Mouse (Mus musculus) lung, adult 18-20 months (tissue): ENCODE data around the gene Pgk1.
"Not testable (repeated sequence)": the region's sequence is repeated elsewhere in the genome, so short reads cannot be mapped to it uniquely, and the experiment has no call there.

Source experiments
- DNase-seq, 2 experiments: peaks; one replicate each; pipeline ENCODE4 v3.0.0; 2022; ENCODE audit warnings: mixed read lengths in 2 of 2

Gene Pgk1

DNA sequence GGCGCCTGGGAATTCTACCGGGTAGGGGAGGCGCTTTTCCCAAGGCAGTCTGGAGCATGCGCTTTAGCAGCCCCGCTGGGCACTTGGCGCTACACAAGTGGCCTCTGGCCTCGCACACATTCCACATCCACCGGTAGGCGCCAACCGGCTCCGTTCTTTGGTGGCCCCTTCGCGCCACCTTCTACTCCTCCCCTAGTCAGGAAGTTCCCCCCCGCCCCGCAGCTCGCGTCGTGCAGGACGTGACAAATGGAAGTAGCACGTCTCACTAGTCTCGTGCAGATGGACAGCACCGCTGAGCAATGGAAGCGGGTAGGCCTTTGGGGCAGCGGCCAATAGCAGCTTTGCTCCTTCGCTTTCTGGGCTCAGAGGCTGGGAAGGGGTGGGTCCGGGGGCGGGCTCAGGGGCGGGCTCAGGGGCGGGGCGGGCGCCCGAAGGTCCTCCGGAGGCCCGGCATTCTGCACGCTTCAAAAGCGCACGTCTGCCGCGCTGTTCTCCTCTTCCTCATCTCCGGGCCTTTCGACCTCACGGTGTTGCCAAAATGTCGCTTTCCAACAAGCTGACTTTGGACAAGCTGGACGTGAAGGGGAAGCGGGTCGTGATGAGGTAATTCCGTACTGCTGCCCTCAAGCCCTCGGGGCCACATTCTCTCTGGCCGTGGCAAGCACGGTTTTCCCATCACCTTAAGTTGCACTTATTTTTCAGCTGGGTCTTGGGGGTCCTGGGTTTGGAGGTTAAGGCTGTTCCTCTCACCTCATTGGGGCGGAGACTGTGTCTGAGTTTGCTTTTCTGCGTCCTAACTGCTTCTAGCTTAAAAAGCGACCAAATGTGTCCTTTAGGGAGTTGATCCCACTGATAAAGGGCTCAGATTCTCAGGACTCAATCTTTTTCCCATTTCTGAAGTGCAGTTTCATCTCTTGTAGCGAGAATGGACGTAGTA is at the start of gene Pgk1:
Gene Pgk1, plus strand, starts transcription at position 388 of the 937 bp plus-strand sequence.
- peak; percentile 95 to 96 for DNase-seq

DNA sequence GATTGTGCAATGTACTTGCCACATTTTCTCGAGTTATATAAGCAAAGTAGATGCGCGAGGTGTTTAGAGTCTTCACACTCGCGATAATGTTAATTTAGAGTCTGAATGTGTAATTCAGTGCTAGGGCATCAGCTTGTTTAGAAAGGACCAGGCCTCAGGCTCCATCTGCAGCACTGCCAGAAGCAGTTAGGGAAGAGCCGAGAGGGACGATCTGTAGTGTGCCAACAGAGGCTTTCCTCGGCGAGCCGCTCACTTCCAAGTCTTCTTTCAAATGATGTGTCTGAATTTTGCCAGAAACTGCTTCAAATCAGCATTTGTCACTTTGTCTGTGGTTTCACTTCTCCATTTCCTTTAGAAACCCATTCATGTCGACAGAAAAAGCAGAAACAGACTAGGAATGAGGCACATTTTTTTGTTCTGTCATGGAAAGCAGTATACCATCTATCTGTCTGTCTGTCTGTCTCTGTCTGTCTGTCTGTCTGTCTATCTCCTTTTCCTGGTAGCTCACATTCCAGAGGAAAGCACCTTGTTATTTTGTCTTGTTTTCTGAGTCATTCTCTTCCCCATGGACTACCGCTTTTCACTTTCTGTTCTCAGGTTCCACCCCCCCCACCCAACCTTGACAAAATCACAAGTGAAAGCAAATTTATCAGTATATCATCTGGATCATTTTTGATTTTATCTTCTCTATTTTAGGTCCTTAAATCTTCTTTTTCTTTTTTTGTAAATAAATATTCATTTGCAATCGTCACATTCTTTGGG is 47.4 kb upstream of the Pgk1 start:
- DNase-seq = no peak

DNA sequence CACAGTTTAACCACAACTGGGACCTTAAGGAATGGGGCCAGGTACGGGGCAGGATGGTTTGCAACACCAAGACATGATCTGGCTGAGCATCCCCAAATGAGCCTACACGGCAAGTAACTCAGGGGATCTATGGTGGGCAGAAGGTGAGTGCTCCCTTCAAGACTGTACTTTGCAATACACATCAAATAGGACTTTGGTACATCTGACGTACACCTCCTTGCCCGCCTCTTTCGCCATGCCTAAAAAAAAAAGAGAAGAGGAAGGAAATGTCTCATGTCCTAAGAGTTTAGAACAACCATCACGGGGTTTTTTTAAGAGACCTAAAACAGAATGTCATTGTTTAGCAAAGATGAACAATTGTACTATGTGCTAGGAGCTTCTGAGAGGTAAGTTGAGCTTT is 44.0 kb upstream of the Pgk1 start, which contains the start of gene Tlr13:
Gene Tlr13, plus strand, starts transcription at position 269 of the 400 bp plus-strand sequence.
- DNase-seq = no peak

DNA sequence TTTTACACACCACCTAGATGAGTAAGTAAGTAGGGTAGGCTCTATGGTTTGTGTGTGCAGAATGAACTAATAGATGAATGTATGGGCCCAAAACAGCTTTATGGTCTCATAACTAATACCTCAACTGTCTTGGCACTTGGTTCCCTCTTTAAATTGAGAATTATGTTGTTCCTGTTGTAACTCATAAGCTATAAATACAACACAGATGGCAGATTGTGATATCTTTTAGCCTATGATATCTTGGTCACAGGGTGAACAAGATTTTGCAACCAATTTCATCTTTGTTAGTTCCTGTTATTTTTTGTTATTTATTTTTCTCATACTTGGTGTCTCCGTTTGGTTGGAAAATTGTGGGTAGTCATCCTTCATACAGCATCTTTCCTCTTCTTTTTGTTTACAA is 38.7 kb upstream of the Pgk1 start:
- DNase-seq = no peak

DNA sequence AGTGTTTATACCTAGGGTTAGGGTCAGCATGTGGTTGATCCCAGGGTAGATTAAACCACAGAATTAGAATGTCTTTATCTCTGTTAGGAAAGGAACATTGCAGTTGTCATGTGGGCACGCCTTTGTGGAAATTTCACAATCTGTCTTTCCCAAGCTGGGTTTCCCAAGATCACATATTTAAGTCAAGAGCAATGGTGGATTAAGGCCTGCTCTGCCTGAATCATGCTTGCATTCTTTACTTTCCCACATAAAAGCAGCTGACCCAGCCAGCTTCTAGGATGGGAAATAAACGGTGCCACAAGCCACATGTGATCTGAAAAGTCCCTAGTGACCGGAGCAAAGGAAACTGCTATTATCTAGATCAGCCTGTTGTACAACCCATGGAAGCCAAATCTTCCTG is 37.4 kb upstream of the Pgk1 start:
- peak; percentile 19 to 34 for DNase-seq

DNA sequence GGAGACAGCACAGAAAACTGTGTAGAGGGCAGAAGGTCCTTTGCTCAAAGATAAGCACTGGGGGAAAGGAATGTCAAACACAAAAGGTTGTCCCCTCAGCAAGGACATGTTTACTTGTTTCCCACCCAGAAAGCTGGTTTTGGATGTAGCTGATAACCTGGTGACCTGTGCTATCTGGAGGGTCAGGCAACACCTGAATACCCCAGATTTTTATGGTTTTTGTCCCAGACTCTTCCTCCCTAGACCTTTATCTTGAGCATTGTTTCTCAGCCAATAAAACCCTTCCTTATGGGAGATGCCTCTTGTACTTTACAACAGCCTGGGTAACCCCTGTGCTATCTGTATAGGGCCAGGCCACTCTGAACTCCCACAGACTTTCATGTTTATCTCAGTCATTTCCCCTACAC is 32.7 kb upstream of the Pgk1 start:
- no peak for DNase-seq

DNA sequence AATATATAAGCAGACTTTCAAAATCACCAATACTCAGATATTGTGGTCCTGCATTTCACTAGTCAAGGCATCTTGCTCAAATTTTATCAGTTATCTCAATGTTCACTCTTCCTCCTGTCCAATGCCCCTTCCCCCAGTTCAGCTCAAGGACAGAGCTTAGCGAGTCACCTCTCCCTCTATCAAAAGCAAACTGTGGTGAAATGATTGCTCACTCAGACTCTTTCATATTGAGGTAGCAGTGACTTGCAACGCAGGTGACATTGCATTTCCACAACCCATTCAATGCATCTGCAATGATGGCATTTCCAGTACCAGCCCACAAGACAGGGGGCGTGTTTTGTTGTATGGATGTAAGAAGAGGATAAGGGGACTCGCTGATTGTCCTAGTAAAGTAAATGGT is 31.0 kb upstream of the Pgk1 start:
- no peak for DNase-seq

DNA sequence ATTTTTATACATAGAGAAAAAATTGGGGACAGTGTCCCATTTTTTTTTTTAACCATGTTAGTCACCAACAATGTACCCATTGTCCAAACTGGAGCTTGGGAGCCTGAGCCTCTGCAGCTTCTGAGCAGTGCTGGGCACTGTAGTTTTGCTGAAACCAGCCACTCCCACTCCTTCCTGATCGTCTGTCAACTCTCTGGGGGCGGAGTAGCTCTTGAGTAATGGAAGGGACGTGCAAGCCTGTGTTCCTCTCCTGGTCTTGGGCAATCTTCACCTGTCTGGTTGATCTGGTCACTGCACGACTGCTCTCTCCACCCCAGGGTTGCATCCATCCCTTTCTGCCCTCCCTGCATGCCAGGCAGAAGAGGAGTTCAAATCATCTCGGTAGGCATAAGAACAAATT is 22.9 kb upstream of the Pgk1 start:
- DNase-seq = peak; percentile 30 to 52

DNA sequence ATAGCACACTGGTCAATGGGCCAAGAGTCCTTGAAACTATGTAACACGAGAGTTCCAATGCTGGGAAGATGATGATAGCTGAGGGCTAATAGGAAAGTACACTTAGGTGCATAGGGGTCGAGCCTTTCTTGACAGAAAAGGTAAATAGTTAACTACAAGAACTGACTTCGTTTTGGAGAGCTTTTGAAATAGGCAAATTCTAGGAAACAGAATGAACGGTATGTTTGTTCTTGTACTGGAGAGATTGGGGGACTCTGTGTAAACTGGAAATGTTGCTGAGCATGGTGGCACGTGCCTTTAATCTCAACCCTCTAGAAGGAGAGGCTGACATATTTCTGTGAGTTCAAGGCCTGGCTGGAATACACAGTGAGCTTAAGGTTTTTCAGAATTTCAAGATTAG is 22.3 kb upstream of the Pgk1 start:
- no peak for DNase-seq

DNA sequence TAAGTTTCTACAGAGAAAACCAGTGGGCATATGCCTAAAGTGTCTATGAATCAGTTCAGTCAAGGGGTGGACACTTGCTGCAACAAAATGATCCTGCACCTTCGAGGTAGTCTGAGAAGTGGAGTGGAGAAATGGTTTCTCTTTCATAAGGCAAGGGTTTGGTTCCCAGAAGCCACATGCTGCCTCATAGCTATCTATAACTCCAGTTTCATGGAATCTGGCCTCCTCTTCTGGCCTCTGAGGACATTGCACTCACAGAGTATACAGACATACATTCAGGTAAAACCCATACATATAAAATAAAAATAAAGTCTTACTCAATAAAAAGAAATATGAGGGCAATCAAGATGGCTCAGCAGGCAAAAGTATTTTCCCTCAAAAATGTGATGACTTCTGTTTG is 21.8 kb upstream of the Pgk1 start:
- no peak for DNase-seq

DNA sequence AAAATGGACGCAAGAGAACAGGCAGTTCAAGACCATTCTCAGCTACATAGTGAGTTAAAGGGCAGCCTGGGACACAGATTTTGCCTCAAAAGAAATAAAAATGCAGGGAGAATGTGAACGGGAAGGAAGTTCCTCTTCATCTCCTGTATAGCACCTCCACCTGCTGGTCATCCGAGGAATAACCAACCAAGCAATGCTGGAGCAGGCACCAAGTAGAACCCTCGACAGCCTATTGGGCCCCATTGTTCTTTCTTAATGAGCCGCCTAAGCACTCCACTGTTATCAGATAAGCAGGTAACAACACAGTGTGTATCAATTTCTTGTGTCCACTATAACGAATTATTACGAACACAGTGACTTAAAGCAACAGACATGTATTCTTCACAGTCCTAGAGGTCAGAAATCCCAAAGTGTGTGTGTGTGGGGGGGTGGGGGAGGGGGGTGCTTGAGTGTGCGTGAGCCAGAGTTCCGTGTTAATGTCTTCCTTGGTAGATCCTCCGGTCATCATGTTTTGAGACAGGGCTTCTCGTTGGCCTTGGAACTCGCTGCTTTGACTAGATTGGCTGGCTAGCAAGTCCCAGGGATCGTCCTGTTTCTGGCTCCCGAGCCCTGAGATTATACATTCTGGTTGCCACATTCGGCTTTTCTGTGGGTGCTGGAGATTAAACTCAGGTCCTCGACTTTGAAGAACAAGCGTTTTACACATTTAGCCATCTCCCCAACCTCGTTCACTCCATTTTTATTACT is 15.6 kb upstream of the Pgk1 start:
- peak; percentile 65 to 68 for DNase-seq

DNA sequence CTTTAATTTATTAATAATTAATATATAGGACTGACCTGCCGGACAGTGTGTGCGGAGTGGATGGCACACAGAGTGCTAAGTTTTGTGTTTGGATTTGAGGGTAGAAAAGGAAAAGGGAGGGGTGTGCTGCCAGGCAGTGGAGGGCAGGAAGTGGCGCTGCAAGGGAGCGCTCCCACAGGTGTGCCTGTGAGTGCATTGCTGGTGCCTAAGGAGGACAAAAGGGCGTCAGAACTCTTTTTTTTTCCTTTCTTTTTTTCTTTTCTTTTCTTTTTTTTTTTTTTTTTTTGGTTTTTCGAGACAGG is 15.1 kb upstream of the Pgk1 start:
- DNase-seq = no peak

DNA sequence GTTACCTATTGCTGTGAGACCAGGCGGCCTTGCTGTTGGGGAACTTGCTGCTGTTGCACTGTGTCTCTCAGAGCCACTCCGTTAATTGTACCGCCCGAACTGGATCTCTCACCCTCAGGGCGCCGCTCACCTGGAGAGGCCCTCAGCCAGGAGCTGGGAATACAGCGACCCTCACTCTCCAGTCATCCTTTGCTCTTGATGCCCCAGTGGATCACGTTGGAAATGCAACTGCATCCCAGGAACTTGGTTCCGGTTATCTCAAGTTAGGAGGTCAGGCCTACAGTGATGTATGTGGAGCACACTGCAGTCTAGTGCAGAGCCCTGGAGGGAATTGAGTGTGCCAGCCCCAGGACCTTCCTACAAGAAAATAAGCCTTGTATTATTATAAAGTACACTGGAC is 10.6 kb upstream of the Pgk1 start:
- no peak for DNase-seq

DNA sequence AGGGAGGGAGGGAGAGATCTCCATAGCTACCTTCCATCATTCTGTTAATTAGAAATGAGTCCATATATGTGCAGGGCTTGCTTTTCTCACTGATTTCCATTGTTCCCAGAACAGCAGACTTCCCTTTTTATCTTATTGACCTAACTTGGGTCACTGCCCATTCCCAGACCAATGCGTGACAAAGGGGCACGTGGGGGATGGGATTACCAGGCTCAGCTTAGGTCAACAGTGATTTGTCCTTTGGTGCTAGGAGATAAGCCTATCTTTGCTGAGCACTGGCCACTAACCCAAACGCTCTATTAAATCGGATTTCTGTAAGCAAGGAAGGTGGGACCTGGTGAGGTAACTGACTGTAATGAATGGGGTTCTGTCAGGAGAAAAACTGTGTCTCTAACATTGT is 2.6 kb upstream of the Pgk1 start:
- no peak for DNase-seq

DNA sequence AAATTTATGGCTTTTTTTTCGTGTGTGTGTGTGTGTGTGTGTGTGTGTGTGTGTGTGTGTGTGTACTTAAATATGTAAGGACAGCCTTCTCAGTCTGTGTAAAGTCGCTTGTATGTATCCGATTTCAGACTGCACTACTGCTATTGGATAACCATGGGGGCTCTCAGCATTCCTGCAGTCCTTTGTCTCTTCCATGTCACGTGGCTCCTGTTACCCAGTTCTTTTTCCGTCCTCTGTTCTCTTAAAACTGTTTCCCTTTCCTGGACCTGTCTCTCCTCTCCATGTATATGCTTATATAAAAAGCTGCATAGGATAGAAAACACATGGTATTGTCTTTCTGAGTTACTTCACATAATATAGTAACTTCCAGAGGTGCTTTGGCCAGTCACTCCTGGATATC is 1.2 kb upstream of the Pgk1 start:
- DNase-seq = peak in 1 of 2 experiments; percentile 24

DNA sequence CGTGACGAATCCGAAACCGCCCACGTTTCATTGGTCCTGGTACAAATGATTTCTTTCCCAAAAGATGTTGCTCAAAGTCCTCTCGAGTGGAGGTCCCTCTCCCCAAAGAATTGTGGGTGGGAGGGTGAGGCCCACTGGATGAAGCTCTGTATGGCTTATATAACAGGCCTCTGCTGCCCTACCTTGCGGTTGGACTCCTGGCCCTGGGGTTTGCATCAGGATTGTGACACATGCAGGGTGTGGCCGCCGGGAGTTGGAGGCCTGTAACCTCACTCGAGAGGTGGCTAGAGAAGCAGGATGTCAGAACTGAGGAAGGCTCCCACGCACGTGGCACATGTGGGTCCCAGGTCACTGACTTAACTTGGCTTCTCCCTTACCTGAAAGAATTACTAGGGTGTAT is 837 bp downstream of the Pgk1 start:
- DNase-seq = peak; percentile 43 to 73

DNA sequence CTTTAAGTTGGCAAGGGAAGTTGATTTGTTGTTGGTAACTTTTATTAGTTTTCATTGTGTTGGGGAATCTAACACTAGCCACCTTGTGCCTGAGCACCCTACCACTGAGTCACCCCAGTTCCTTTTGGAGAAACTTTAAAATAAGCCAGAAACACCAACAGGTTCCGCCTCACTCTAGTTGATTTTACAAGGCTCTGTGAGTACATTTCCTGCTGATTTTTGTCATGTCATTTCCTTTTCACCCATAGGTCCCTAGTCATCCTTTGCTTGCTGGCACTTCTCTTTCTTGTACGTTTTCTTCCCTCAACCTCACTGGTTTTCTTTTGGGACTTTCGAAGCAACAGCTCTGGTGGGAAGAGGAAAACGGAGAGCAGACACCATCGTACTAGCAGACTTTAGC is 2.5 kb downstream of the Pgk1 start:
- no peak for DNase-seq

DNA sequence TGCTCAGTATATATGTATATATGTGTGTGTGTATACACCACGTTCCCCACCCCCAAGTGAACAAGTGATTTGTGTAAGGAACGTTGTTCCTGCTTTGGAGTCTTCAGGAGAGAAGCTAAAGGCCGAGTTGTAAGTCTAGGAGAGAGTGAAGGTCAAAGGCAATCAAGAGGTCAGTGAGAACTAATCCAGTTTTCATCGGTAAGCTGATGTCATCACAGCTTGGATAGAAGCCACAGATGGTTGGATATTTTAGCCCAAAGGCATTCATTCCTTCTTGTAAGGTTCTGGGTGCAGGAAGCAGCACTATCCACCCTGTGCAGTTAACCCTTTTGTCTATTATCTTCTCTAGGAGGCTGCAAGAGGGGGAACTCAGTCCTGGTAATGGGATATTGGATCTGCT is 3.2 kb downstream of the Pgk1 start:
- DNase-seq = no peak

DNA sequence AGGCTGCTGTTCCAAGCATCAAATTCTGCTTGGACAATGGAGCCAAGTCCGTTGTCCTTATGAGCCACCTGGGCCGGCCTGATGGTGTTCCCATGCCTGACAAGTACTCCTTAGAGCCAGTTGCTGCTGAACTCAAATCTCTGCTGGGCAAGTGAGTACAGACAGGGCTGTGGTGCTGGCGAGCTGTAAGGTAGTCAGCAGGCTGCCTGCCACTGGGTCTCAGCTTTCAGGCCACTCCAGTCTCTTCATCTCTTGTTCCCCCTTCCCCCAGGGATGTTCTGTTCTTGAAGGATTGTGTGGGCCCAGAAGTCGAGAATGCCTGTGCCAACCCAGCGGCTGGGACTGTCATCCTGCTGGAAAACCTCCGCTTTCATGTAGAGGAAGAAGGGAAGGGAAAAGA is 7.5 kb downstream of the Pgk1 start:
- not testable (repeated sequence) for DNase-seq

DNA sequence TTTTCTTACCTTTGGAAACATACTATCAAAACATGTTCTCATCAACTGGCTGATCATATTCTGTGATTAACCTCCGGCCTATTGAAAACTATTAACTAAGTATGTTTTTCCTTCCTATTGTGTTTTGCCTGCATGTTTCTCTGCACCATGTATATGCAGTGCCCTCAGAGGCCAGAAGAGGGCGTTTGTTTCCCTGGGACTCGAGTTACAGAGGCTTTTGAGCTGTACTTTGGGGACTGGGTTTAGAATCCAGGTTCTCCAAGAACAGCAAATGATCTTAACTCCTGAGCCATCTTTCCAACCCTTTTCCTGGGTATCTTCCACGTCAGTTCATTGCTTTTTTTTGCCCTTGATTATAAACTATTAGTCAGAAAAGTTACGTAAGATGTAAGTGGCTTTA is 10.4 kb downstream of the Pgk1 start:
- no peak for DNase-seq

DNA sequence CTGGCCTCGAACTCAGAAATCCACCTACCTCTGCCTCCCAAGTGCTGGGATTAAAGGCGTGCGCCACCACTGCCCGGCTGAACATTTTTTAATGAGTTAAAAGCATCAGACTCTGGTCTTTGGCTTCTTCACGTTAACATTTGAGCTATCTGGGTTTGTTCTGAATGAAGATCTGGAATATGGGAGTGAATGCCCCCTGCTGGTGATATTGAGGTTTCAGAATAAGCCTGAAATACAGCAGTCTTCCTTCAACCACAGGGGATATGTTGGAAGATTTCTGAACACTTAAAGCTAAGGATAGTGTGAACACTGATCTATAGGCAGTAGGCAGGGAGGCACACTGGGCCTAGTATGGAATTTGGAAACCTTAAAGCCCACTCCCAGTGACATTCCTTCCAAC is 12.0 kb downstream of the Pgk1 start:
- no peak for DNase-seq

DNA sequence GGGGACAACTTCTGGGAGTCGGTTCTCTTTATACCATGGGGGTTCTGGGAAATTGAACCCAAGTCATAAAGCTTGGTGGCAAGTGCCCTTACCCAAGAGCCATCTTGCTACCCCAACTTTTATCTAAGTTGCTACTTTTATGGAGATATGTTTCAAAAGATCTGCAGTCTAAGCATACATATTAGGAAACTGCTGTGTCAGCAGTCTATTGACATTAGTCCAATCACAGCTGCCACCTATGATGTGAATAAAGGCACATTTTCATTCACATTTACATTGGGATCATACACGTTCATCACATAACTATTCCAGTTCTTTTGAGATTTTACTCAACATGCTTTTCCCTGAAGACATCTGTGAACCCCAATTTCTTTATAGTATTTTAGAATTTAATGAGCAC is 22.2 kb downstream of the Pgk1 start:
- no peak for DNase-seq
